Mouse (Mus musculus) heart, postnatal 0 days (tissue): ENCODE measurements at regions not wholly inside any gene's neighbourhood (a gene's known extent, or its start where the extent isn't known, plus 50 kb on each side); places are given as distances from the start of the nearest gene placed in this dataset.

Source experiments
- ATAC-seq: fragments of 200-750 bp; cut with Nextera tagmentation; 2 replicates; pipeline ENCODE4 v1.8.0; 2017; ENCODE audit warnings: low read depth, moderate number of reproducible peaks, moderate library complexity; ENCODE audit not compliant: insufficient read depth
- DNase-seq: peaks from one replicate; pipeline ENCODE4 v3.0.0-alpha.2; 2016; ENCODE audit warnings: low spot score
- H3K27ac ChIP-seq: fragments of 300-500 bp; sonication (generic); 2 replicates; pipeline ENCODE4 v1.5.1; 2014; ENCODE audit warnings: low read depth, mild to moderate bottlenecking
- H3K27me3 ChIP-seq: fragments of 300-500 bp; sonication (generic); 2 replicates; pipeline ENCODE4 v1.6.1; 2014; ENCODE audit warnings: low read length, mixed read lengths; ENCODE audit not compliant: control insufficient read depth, insufficient read depth
- H3K36me3 ChIP-seq: fragments of 300-500 bp; sonication (generic); replicated peaks from 2 replicates; pipeline ENCODE4 v1.6.1; 2014; ENCODE audit warnings: low read length, mixed read lengths; ENCODE audit not compliant: control insufficient read depth, insufficient read depth
- H3K4me1 ChIP-seq: fragments of 300-500 bp; sonication (generic); 2 replicates; pipeline ENCODE4 v1.6.1; 2014; ENCODE audit warnings: antibody characterized with exemption; ENCODE audit not compliant: control insufficient read depth, insufficient read depth
- H3K4me2 ChIP-seq: fragments of 300-500 bp; sonication (generic); 2 replicates; pipeline ENCODE4 v1.6.1; 2014; ENCODE audit warnings: low read depth, mild to moderate bottlenecking, low read length, moderate library complexity
- H3K4me3 ChIP-seq: fragments of 300-500 bp; sonication (generic); 2 replicates; pipeline ENCODE4 v1.5.1; 2014; ENCODE audit warnings: low read depth, low read length
- H3K9ac ChIP-seq: fragments of 300-500 bp; sonication (generic); replicated peaks from 2 replicates; pipeline ENCODE4 v1.6.1; 2014; ENCODE audit warnings: low read depth, low read length, mixed read lengths
- H3K9me3 ChIP-seq: fragments of 300-500 bp; sonication (generic); replicated peaks from 2 replicates; pipeline ENCODE4 v1.6.1; 2016; ENCODE audit warnings: low read length; ENCODE audit not compliant: control insufficient read depth
- CTCF ChIP-seq: IDR thresholded peaks from 2 replicates; pipeline ENCODE4 v1.5.1; 2016; ENCODE audit warnings: antibody characterized with exemption, control low read depth, low read depth
- EP300 ChIP-seq: IDR thresholded peaks from 2 replicates; pipeline ENCODE4 v1.6.1; 2016; ENCODE audit warnings: antibody characterized with exemption, low read depth
- WGBS: fragments of 180-500 bp; shearing (Covaris S2); extraction: QIAGEN DNeasy Blood & Tissue Kit; methylation state at CpG from one replicate; pipeline ENCODE4 v1.1.7; 2014; 5-methylcytosine and 5-hydroxymethylcytosine counted together

DNA sequence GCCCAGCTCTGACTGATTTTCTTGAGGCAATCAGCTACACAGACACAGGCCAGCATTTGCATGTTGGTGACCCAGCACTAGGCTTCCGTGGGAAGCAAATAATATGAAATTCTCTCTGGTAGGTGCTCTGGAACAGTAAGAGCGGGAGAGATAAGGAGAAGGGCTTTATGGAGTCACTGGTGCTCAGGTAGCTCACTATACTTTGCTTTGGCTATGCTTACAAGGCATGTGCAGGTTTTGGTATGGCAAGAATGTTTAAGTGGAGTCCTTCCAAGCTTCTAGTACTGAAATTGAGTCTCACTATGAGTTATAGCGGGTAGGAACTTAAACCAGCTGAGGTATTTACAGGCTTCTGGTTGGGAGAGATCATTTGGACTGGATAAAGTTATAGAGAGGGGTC is 70.5 kb upstream of the Smc2 start:
- no peak overlapping the region for H3K9ac ChIP-seq
- H3K4me3 ChIP-seq: no peak overlapping the region
- no peak for DNase-seq
- no peaks in the 10 kb centered on the region for H3K27me3 ChIP-seq
- 46% methylated on average over 3 of the region's 3 CpGs for WGBS
- H3K9me3 ChIP-seq: no peaks in the 10 kb centered on the region
- ATAC-seq: no peak
- H3K27ac ChIP-seq: no peak overlapping the region
- H3K36me3 ChIP-seq: no peaks in the 10 kb centered on the region
- H3K4me2 ChIP-seq: no peak overlapping the region
- TF ChIP-seq CTCF: no peak
- TF ChIP-seq EP300: no peak
- no peaks in the 10 kb centered on the region for H3K4me1 ChIP-seq
